Mouse (Mus musculus) ES-Bruce4 (cell line): Measurements from ENCODE around the gene Tmem170b.

Source experiments
- CTCF ChIP-seq: IDR thresholded peaks from one replicate; pipeline ENCODE4 v1.8.1; 2011; ENCODE audit warnings: low read depth, low read length
- EP300 ChIP-seq: IDR thresholded peaks from 2 replicates; pipeline ENCODE4 v1.6.1; 2011; ENCODE audit warnings: low read depth, low read length; ENCODE audit not compliant: insufficient read depth
- POLR2A ChIP-seq: IDR thresholded peaks from one replicate; pipeline ENCODE4 v1.8.1; 2011; ENCODE audit warnings: low read length; ENCODE audit not compliant: insufficient read depth

DNA sequence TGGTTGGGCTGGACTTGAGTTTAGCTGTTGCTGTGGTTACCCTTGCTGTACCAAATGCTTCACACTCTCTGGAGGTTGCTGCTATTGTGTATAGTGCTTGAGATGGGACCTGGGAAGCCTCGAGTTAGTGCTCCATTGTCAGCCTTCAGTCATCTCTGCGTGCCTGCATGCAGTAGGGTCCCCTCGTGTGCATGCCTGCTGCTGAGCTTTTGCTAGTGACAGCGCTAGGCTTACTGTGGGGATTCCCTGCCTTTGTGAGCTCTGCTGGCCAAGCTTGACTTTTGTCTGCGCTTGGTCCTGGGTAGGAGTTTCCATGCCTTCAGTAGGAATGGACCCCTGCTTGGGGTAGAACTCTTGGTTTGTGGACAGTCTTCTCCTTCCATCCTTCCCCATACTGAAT, 9.3 kb downstream of the Tmem170b start:
- no peak for TF ChIP-seq POLR2A
- no peak for TF ChIP-seq CTCF
- TF ChIP-seq EP300: no peak
